Mouse (Mus musculus) ovary, postnatal 10 days (tissue): ENCODE measurements around the gene 1700066M21Rik.

Experiments
- DNase-seq: peaks from one replicate; pipeline ENCODE4 v3.0.0; 2022; ENCODE audit warnings: low spot score

Gene 1700066M21Rik

GRCm38 (mm10) chr1:57392417-57392816 lies 15.0 kb downstream of the 1700066M21Rik start:
- no peak for DNase-seq

DNA sequence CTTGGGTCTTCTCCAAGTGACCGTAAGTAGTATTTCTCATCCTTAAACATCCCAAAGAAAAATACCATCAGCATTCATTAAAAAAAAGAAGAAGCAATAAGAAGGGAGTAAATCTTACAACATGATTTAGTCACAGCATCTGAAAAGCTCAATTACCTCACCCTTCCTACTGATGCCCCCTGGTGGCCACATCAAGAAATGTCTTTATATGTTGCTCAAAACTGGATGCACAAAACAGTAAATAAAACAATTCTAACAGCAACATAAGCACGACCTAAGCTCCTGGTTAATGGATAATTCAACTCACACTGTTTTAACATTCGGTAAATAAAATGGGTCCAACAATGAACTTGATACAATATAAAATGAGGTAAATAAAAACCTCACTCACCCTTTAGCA lies 16.6 kb downstream of the 1700066M21Rik start:
- no peak for DNase-seq

- no peak for DNase-seq
Measured at GRCm38 (mm10) chr1:57400321-57400720, 22.9 kb downstream of the 1700066M21Rik start.

GRCm38 (mm10) chr1:57400877-57401276 lies 23.5 kb downstream of the 1700066M21Rik start:
- DNase-seq, result no peak

GRCm38 (mm10) chr1:57402116-57402515 lies 24.7 kb downstream of the 1700066M21Rik start:
- DNase-seq, result no peak

DNA sequence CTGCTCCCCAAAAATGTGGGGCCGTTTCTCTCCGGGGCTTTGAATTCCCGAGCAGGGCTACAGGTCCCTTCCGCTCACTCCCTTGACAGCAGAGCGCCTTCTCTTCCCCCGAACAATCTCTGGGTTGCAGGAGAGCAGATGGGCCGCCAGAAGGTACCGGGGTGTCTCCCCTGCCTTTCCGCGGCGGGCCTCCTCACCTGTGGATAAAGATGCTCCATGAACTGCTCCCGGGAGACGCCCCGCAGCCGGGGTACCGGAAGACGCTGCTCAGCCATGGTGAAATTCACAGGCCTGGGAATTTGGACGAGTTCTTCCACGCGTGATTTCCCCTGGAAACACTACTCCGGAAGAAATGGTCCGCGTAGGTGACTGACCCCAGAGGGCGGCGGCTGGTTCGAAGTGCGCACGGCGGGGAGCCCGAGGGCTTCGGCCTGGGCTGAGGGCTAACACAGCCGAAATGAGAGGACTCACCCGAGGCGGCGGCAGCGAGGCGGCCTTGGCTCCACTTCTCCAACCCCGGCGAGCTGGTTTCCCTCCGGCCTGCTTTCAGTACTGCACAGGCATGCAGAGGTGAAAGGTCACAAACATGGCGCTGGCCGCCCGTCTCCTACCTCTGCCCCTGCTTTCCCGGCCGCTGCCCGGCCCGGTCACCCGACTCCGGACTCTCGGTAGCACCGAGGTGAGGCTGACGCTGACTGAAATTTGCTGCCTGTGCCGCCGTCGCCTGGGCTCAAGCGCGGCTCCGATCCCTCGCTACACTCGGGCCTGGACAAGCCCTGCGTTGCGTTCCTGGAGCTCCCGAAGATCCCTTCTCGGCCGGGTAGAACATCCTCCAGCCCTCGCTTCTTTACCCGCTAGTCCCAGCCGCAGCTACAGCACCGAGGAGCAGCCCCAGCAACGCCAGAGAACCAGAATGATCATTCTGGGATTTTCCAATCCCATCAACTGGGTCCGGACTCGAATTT lies 29.0 kb downstream of the 1700066M21Rik start, which contains the start of the genes Maip1 and Tyw5:
Maip1 (plus strand) TSS at position 142 of the 965 bp plus-strand sequence.
Tyw5 (minus strand) TSS at position 915 of the 965 bp plus-strand sequence.
- peak; percentile 77 for DNase-seq

GRCm38 (mm10) chr1:57408994-57409393 lies 31.6 kb downstream of the 1700066M21Rik start:
- DNase-seq, result no peak

DNA sequence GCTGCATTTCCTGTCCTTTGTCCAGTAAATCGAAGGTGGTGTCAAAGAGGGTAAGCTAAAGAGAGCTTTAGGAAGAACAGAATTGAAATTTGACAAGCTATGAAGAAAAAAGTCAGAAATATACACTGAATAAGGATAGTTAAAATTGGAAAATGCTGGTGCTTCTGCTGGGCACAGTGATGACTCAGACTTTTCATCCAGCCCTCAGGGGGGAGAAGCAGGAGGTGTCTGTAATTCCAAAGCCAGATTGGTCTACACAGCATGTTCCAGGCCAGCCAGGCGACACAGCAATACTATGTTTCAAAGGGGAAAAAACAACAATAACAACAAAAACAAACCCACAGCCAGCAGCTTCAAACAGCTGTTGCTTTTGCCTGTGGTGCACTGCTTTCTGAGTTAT lies 36.0 kb downstream of the 1700066M21Rik start:
- DNase-seq, result no peak

DNA sequence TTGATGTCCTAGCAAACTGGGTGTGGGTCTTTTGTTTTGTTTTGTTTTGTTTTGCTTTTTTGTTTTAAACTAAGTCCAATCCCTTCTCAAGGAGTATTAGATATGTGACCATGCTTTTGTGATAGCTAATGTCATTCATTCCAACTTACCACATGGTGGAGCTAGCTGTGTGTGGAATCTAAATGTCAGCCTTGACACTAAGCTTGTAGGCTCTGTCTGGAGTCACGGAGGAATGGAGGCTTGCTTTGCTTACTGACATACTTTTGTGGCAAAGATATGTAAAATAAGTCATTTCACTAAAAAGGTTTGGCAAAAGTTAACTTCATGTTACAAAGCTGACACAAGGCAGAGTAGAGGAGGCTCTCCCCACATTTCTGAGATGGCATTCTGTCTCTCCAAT lies 46.3 kb downstream of the 1700066M21Rik start:
- DNase-seq, result no peak

DNA sequence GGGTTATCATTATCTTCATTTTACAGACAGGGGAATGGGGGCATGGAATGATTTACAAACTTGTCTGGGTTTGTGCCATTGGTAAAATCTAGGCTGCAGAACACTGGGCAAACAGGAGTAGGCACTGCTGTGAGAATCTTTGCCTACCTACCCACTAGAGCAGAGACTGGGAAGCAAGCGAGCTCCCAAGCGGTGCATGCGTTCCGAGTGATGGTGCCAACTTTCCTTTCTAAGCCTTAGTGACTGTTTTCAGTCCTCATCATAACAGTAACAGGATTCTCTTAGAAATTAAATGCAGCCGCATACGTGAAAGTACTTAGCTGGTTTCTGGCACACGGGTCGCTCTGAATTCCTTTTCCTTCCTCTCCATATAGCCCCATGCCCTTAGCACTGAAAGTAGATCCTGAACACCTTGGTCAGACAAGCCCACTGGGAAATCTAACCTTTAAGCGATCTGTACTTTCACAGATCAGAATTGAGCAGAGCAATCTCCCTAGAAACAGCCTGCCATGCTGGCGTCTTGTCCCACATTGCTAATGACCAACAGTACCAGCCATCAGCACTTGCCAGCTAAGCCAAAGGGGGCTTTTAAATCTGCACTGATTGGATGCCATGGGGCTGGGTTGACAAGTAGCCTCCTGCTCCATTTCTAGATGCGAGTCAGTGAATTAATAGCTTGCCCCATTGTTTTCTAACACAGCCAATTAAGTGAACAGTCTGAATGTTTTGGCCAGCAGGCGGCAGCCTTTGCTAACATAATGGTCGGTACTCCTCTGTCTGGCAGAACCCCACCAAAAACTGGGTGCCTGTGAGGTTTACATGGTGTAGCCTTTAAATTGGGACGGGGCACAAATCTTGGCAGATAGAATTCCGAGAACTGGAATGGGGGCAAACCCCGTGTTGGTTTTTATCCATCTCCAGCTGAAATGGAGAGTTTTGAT lies 51.2 kb downstream of the 1700066M21Rik start:
- DNase-seq, result peak; percentile 67

DNA sequence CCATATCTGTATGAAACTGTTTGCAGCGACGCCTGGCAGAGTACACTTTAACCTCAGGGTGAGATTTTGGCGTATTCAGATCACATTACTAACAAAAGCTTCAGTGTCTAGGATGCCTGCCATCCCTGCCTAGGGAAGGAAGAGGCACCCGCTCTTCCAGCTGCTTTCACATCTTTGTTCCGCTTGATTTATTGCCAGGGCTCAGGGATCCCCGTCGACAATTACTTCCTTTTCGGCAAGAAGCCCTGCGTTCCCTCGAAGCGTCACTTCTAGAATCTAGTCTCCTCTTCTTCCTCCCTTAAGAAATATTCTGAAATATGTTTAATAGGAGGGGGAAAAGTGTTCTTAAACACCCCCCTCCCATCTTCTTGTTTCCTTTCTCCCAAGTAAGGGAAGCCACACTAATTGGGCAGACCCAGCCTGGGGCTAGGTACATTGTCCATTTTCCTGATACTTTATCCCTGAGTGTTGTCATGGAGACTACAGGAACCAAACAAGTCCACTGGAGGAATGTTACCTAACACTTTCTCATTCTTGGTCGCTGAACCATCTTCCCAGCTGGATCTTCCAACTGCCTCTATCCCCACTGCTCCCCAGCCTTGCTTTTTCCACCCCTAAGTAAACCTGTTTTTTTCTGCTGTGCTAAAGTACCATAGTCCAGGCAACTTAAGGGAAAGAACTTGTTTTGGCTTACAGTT lies 52.5 kb downstream of the 1700066M21Rik start:
- DNase-seq, result no peak

DNA sequence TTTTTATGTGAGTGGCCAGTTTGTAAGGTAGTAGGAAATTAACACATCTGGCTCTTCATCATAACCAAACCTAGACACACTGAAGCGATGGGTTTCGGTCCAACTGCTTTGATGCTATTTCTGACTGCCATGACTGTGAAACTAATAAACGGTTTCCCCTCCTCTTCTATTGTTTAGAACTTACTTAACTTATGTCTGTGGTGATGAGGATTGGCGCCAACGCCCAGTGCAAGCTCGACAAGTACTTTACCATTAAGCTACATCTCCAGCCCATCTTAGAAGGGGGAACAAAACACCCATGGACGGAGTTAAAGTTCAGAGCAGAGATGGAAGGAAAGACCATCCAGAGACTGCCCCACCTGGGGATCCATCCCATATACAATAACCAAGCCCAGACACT lies 55.7 kb downstream of the 1700066M21Rik start:
- no peak for DNase-seq
